Mouse (Mus musculus): ENCODE measurements around the gene Klrb1. TPM values are rescaled to one million over a fixed set of nuclear protein-coding genes. Genes with fewer than 3 reads are reported as not detected.
"Not testable (repeated sequence)": the region's sequence is repeated elsewhere in the genome, so short reads cannot be mapped to it uniquely, and the experiment has no call there.

The Klrb1 gene
- polyA plus RNA-seq (2012; fragmentation: generic; extraction: Trizol): not detected
- long read RNA-seq, experiment 1: 0 reads
- long read RNA-seq, experiment 2: 0 reads

DNA sequence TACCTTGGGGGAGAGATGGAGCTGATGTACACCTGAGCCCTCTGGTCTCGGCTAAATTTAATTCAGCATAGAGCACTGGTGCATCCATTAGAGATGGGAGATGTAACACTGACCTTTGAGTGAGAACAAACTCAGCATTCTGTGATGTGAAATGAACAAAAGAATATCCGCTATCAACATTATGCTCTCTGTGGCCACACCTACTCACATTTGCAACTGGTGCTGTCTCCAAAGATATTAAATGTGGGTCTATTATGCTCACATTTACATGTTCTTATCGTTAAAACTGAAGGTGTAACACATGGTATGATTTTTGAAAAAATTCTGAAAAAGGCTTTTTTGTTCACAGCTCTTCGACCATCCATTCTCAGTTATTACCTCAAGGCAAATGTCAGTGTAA is at the start of gene Klrb1:
Gene Klrb1, minus strand, starts transcription at position 101 of the 400 bp plus-strand sequence.
- Histone ChIP-seq H3K36me3 (ENCODE audit: control insufficient read depth, insufficient read depth) (no peaks in the 10 kb centered on the region), H3K4me3 (ENCODE audit: insufficient read depth, poor library complexity, severe bottlenecking) (no peak within 1 kb of the TSS), H3K27me3 (ENCODE audit: control insufficient read depth, insufficient read depth, insufficient read length) (no peaks in the 10 kb centered on the region), H3ac (ENCODE audit: control insufficient read depth, insufficient read length, low read depth) (no peak within 1 kb of the TSS), H3K79me2 (ENCODE audit: control insufficient read depth, insufficient read depth) (no peaks in the 10 kb centered on the region), H3K79me3 (ENCODE audit: low read depth) (no peaks in the 10 kb centered on the region)
- TF ChIP-seq CTCF (IDR thresholded peaks at IDR 0.05; ENCODE audit: control insufficient read depth, insufficient read depth, insufficient read length) (no peak), MAX (IDR thresholded peaks at IDR 0.05) (no peak), USF1 (IDR thresholded peaks at IDR 0.05; ENCODE audit: low read depth) (no peak), FOSL1 (IDR thresholded peaks at IDR 0.05; ENCODE audit: insufficient read depth, low read length, poor library complexity, severe bottlenecking) (no peak), MYOG (IDR thresholded peaks at IDR 0.05; ENCODE audit: control insufficient read depth, extremely low read depth, insufficient read length) (no peak), CEBPB (IDR thresholded peaks at IDR 0.05; ENCODE audit: low read depth) (no peak), MYOD1 (IDR thresholded peaks at IDR 0.05; ENCODE audit: control insufficient read depth, insufficient read length, low read depth) (no peak)

DNA sequence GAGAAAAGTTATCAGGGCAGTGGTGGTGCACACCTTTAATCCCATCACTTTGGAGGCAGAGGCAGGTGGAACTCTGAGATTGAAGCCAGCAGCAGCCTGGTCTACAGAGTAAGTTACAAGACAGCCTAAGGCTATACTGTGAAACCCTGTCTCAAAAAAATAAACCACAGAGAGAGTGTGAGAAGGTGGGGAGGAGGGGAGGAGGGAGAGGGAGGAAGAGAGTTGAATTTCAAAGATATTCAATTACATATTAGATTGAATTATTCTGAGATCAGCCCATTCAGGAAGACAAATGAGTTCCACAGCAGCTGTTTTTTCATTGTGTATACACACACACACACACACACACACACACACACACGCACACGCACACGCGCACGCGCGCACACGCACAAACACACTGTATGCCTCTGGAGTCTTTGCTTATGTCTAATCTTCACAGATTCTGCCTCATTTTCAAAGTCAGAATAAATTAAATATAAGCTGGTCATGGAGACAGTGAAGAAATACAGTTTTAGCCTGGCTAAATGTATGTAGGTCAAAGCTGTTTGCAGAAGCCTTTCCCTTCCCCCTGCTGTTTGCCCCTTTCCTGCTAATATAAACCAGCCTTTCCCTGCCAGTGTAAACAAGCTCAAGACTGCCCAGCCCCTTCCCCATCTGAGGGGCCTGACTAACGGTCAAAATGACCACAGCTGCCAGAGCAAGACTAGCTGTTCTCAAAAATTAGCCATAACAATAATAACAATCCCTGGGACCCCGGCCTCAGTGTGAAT is 46.8 kb upstream of the Klrb1 start:
- H3ac ChIP-seq (ENCODE audit: control insufficient read depth, insufficient read length, low read depth): no peak overlapping the region
- no peaks in the 10 kb centered on the region for H3K36me3 ChIP-seq (ENCODE audit: control insufficient read depth, insufficient read depth)
- no peak overlapping the region for H3K4me3 ChIP-seq (ENCODE audit: insufficient read depth, poor library complexity, severe bottlenecking)
- no peaks in the 10 kb centered on the region for H3K79me2 ChIP-seq (ENCODE audit: control insufficient read depth, insufficient read depth)
- H3K79me3 ChIP-seq (ENCODE audit: low read depth): no peaks in the 10 kb centered on the region
- no peaks in the 10 kb centered on the region for H3K27me3 ChIP-seq (ENCODE audit: control insufficient read depth, insufficient read depth, insufficient read length)
- no peak for TF ChIP-seq CTCF (IDR thresholded peaks at IDR 0.05; ENCODE audit: control insufficient read depth, insufficient read depth, insufficient read length)
- no peak for TF ChIP-seq MAX (IDR thresholded peaks at IDR 0.05)
- no peak for TF ChIP-seq MYOD1 (IDR thresholded peaks at IDR 0.05; ENCODE audit: control insufficient read depth, insufficient read length, low read depth)
- no peak for TF ChIP-seq USF1 (IDR thresholded peaks at IDR 0.05; ENCODE audit: low read depth)
- no peak for TF ChIP-seq FOSL1 (IDR thresholded peaks at IDR 0.05; ENCODE audit: insufficient read depth, low read length, poor library complexity, severe bottlenecking)
- TF ChIP-seq MYOG (IDR thresholded peaks at IDR 0.05; ENCODE audit: control insufficient read depth, extremely low read depth, insufficient read length): no peak
- no peak for TF ChIP-seq CEBPB (IDR thresholded peaks at IDR 0.05; ENCODE audit: low read depth)

DNA sequence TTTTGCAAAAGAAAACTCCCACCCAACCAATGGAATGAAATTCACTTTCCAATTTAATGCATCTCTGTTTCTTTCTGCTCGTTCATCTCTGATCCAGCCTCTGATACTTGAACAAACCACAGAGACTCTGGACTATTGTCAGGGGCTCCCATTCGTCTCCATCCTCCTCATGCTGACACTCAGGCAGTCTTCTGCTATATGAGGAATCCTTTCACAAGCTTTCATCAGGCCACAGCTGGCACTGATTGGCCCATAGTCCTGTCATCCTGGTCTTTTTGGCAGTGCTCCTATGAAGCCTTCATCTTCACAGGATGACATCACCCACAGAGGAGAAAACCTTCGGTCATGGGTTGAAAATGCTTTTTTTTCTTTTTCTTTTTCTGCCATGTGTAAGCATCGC is 45.2 kb upstream of the Klrb1 start:
- Histone ChIP-seq H3K79me3 (ENCODE audit: low read depth) (no peaks in the 10 kb centered on the region), H3ac (ENCODE audit: control insufficient read depth, insufficient read length, low read depth) (no peak overlapping the region), H3K79me2 (ENCODE audit: control insufficient read depth, insufficient read depth) (no peaks in the 10 kb centered on the region), H3K27me3 (ENCODE audit: control insufficient read depth, insufficient read depth, insufficient read length) (no peaks in the 10 kb centered on the region), H3K4me3 (ENCODE audit: insufficient read depth, poor library complexity, severe bottlenecking) (no peak overlapping the region), H3K36me3 (ENCODE audit: control insufficient read depth, insufficient read depth) (no peaks in the 10 kb centered on the region)
- no peak for TF ChIP-seq CEBPB (IDR thresholded peaks at IDR 0.05; ENCODE audit: low read depth)
- TF ChIP-seq MYOG (IDR thresholded peaks at IDR 0.05; ENCODE audit: control insufficient read depth, extremely low read depth, insufficient read length): no peak
- TF ChIP-seq MYOD1 (IDR thresholded peaks at IDR 0.05; ENCODE audit: control insufficient read depth, insufficient read length, low read depth): no peak
- no peak for TF ChIP-seq FOSL1 (IDR thresholded peaks at IDR 0.05; ENCODE audit: insufficient read depth, low read length, poor library complexity, severe bottlenecking)
- TF ChIP-seq MAX (IDR thresholded peaks at IDR 0.05): no peak

DNA sequence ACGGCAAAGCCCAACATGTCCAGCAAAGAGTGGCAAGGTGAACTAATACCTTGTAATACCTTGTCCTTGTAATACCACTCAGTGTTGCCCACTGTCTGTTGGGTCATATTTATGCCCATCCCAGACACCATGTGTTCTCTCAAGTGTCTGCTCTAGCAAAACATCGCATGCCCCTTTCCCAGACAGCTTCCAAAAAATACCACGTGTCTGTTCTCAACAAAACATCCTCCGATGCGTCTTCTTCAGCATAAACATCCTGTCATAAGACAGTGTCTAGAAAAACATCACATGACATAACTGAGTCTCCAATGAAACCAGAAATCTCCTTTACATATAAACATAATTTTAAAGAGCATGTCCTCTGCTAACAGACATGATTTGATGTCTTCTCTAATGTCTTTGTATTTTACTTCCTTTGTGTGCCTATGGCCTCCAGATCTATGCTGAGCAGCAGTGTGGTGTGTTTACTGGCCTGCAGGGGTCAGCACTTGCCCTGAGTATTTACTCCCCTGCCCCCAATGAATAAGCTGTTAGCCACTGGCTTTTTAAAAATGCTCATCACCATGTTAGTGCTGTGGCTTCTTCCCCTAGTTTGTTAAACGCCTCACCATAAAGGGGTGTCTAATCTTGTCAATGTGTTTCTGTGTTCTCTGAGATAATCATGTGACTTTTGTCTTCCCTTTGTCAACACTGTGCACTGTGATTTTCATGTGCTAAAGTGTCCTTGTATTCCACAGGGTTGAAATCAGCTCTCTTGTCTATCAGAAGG is 43.8 kb upstream of the Klrb1 start:
- not testable (repeated sequence) for H3K79me3 ChIP-seq (ENCODE audit: low read depth); H3K79me2 ChIP-seq (ENCODE audit: control insufficient read depth, insufficient read depth); H3K4me3 ChIP-seq (ENCODE audit: insufficient read depth, poor library complexity, severe bottlenecking); H3ac ChIP-seq (ENCODE audit: control insufficient read depth, insufficient read length, low read depth); H3K27me3 ChIP-seq (ENCODE audit: control insufficient read depth, insufficient read depth, insufficient read length); H3K36me3 ChIP-seq (ENCODE audit: control insufficient read depth, insufficient read depth)

DNA sequence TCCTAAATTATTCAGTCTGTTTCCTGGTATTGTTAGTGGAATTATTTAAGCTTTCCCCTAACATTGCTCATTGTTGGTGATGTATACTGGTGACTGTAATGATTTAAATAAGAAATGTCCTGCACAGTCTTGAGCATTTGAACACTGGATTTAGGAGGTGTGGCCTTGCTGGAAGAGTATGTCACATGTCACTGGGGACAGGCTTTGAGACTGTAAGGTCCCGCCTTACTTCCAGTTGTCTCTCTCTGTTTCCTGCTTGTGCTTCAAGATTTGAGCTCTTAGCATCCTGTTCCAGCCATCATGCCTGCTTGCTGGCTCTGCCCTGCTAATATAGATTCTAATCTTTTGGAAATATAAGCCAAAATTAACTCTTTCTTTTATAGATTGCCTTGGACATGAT is 42.4 kb upstream of the Klrb1 start:
- no peaks in the 10 kb centered on the region for H3K27me3 ChIP-seq (ENCODE audit: control insufficient read depth, insufficient read depth, insufficient read length)
- no peaks in the 10 kb centered on the region for H3K79me3 ChIP-seq (ENCODE audit: low read depth)
- H3K36me3 ChIP-seq (ENCODE audit: control insufficient read depth, insufficient read depth): no peaks in the 10 kb centered on the region
- TF ChIP-seq FOSL1 (IDR thresholded peaks at IDR 0.05; ENCODE audit: insufficient read depth, low read length, poor library complexity, severe bottlenecking) (no peak), CEBPB (IDR thresholded peaks at IDR 0.05; ENCODE audit: low read depth) (no peak), MYOG (IDR thresholded peaks at IDR 0.05; ENCODE audit: control insufficient read depth, extremely low read depth, insufficient read length) (no peak), USF1 (IDR thresholded peaks at IDR 0.05; ENCODE audit: low read depth) (no peak), MYOD1 (IDR thresholded peaks at IDR 0.05; ENCODE audit: control insufficient read depth, insufficient read length, low read depth) (no peak), CTCF (IDR thresholded peaks at IDR 0.05; ENCODE audit: control insufficient read depth, insufficient read depth, insufficient read length) (no peak), MAX (IDR thresholded peaks at IDR 0.05) (no peak)
- no peak overlapping the region for H3K4me3 ChIP-seq (ENCODE audit: insufficient read depth, poor library complexity, severe bottlenecking)
- no peaks in the 10 kb centered on the region for H3K79me2 ChIP-seq (ENCODE audit: control insufficient read depth, insufficient read depth)
- no peak overlapping the region for H3ac ChIP-seq (ENCODE audit: control insufficient read depth, insufficient read length, low read depth)
